Mouse (Mus musculus): ENCODE data around the gene Syt10. TPM values are rescaled to one million over a fixed set of nuclear protein-coding genes. Genes with fewer than 3 reads are reported as not detected.

Syt10 gene
- 0.08 TPM in 1 of 2 replicates, not detected in the other for polyA plus RNA-seq (2012; rRNA removed; ENCODE audit: low replicate concordance)

GRCm38 (mm10) chr15:89841364-89842017, at the start of gene Syt10:
Gene Syt10, minus strand, starts transcription at chr15:89841860.

Other genes with a start within 250 kb of the Syt10 start
- 14.5 and 25.5 TPM in 2 replicates for gene Rabl2, start 249.9 kb downstream of the Syt10 start, polyA plus RNA-seq (2012; rRNA removed; ENCODE audit: low replicate concordance)

Data from subcutaneous adipose tissue, adult 2 months (tissue).